Mouse (Mus musculus) inflammation-experienced regulatory T-cells, adult 6 months (primary cell): ENCODE measurements around the gene Txndc11. TPM values are rescaled to one million over a fixed set of nuclear protein-coding genes. Genes with fewer than 3 reads are reported as not detected.

Experiments
- ATAC-seq: one replicate; pipeline ENCODE4 v1.8.0; 2017
- polyA plus RNA-seq, 3 experiments: library from polyadenylated mRNA; unstranded; fragments of 100-300 nt; shearing (Covaris generic); gene quantifications; one replicate each; pipeline ENCODE4 v1.2.1; 2017

The Txndc11 gene
- polyA plus RNA-seq, 3 experiments from 2014 or later: 6.2 to 12.3 (median 9.7) TPM

DNA sequence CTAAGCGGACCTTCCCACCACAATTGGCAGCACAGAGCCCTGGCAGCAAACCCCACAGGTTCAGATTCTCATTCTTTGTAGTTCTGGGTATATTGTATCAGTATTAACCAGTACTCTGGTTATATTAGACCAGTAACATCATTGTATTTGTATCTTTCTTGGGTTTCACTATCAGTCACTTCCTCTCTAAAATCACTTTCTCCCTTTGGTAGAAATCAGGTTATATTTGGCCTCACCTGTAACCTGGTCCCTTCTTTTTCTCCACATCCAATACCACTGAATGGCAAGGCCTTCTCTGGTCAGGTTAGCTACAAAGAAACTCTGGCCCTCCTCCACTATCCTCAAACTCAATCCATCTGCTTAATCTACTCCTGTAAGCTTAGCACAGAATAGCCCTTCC lies 29.5 kb downstream of the Txndc11 start:
- ATAC-seq: no peak

DNA sequence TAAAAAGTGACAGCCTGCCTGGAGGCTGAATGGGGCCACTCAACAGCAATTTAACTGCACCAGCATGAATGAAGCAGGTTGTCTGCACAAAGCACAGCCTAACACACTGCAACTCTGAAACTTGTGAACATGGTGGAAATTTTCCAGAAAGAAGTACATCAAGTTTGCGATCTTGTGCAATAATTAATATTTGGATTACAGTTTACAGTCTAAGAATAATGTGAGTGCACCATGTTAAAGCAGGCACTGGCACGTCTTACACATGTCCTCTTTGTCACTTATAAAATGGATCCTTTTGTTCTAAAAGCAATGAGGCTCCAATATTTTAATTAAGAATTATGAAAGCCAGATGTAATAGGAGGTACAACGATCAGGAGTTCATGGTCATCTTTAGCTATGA lies 37.1 kb downstream of the Txndc11 start:
- no peak for ATAC-seq

DNA sequence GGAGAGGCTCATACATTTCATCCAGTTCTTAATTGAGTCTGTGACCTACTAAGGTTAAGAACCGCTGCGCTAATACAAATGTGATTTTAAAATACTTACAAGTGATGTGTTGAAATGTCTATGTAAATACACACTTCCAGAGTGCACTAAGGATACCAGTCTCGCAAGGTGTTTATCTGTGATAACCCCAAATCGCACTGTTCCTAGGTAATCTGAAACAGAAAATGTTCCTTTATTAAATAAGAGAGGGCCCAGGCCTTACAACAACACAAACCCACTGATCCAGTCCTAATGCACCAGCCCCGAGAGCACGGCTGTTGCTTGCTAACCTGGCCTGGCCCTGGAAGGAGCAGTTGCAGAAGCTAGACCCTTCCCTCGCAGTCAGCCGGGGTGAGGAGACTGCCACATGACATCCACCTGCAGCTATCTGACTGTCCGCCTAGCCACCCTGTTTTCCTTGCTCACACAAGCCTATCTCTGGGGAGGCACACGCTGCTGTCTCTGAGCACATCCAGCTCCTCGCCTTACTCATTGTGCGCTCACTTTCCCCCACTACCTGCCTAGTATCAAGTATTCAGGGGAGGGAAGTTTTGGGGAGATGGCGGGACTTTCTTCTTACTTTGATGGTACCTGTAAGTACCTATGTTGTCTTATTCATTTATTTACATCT lies 40.6 kb downstream of the Txndc11 start:
- no peak for ATAC-seq

DNA sequence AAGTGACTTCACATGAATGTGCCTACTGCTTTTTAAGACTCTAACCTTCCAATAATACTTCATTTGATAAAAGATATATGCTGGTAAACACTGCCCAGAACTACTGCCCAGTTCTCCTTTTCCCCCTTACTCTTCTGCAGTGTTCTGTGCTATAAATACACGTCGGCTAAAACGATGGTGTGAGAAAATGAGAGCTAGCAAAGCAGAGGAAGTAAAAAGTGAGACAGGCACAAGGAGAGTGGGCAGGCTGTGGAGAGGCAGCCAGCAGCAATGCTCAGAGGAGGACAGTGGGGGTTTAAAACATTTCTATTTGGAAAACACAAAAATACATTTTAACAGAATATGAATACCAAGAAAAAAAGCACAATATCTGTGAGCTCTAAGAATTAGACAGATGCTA lies 41.9 kb downstream of the Txndc11 start:
- ATAC-seq: no peak

DNA sequence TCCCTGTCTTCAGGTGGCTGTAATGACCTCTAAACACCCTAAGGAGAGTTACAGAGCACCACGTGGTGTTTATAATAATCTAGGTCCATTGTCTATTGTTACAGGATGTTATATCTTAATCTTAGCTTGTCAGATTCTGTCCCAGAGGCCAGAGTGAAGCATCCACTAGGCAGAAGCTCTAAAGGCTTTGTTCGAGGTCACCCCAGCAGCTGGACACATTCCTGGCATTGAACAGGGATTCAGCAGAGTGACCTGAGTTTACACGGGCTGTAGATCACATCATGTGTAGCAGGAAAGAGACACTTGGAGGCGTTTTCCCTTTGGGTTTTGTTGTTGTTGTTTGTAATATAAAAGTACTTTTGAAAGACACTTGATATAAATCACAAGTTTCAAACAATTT lies 42.4 kb downstream of the Txndc11 start:
- no peak for ATAC-seq

DNA sequence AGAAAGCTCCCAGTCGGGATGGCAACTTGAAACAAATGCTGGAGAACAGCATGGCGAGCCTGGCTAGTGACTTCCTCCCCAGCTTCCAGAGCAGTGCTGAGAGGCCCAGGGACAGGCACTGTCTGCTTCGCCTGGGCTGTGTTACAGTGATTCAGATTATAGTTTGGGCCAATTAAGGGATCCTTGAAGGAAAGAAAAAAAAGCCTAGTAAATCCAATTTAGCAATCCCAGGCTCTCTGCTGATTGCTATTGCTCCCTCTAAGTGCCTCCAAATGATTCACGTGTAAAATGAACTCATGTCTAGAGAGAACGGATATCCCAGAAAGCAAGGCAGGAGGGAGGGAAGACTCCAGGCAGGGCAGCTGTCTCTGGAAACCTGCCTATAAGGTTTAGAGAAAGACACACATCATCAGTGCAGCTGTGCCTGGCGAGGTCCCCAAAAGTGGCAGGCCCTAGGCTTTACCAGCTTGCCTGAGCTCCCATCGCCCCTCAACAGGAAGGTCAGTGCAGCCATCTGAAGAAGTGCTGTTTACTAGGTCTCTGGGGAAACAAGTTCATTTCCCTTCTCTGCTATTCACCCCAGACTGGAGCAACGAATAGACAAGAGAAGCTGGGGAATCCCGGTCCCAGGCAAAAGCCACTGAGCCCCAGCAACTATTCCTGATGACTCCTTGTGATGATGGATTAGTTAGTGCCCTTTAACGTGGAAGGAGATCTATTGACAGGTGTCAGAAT lies 43.4 kb downstream of the Txndc11 start:
- ATAC-seq: no peak

DNA sequence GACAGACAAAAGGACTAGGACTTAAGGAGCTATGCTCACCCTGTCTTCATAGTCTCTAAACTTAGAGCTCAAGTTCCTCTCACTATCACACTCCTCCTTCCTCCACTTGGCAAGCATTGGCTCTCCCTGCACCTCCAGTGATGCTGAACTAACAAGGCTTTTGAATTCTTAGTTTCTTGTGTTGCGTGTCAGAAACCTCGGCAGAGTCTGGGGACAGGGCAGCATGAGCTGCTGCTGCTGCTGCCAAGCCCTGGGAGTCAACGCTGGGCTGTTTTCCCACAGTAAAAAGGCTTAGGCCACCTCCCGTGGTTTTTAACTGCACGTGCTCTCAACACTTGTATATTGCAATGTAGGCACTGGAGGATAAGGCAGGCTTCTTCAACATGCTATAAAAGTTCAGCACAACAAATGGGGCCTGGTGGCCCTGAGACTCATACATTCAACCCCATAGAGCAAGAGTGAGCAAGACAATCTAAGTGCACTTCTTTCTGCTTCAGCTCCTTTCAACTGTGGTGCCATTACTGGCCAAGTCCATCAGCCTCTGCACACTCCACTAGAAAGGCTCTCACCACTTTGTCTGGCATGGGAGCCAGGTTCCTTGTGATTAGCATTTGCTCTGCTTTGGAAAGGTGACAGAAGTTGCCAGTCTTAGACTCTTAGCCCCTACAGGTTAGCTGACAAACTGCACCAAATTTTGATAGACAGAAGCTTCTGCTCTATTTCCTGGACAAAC lies 47.4 kb downstream of the Txndc11 start:
- ATAC-seq: no peak

DNA sequence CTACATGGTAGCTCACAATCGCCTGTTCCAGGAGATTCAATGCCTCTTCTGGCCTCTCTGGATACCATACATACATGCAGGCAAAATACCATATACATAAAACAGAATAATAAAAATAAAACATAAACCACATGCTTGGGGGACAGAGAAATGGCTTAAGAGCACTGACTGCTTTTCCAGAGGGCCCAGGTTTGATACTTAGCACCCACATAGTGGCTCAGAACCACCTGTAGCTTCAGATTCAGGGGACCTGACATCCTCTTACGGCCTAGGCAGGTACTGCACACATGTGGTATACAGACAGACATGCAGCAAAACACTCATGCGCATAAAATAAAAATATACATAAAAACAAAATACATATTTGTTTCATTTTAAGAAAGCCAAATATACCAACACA lies 48.2 kb downstream of the Txndc11 start:
- ATAC-seq: no peak

DNA sequence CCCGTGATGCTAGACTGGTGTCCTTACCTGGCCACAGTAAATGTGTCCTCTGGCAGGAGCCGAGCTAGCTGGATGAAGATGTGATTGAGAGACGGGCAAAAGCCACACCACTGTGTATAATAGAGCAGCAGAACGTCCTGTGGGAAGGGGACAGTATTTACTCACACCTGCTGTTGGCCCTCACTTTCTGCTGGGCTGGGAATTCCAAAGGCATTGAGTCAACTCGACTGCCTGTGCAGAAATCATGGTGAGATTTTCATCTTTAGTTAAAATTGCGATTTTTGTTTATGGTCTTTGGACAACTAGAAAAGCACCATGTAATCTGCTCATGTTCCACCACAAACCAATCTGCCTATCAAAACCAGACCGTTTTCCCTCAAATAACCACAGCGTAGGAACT lies 50.3 kb downstream of the Txndc11 start:
- no peak for ATAC-seq

DNA sequence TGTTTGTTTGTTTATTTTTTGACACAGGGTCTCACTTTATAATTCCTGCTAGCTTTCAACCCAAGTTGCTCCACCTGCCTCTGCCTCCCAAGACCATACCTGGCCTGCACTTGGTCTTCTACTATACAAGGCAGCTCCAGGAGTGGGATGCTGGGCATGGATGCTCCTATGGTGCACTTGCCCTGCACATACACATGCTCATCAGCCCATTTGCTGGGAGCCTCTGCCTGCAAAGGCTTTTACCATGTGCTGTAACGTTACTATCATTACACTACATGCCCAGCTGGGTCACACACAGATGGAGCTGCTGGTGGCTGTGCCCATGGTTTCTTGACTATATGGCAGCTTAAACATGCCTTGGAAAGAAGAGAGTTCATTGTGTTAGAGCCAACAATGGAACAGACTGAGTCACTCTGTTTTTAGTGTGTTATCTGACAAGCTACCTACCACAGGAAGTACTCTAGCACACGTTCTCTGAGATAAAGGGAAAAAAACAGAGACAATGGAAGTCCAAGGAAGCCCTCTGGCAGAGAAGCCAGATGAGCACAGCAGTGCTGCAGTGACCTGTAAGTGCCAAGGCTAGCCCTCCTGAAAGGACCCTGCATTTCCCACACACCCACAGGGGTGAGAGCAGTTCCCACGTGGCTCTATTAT lies 56.1 kb downstream of the Txndc11 start:
- ATAC-seq: peak; percentile 63

DNA sequence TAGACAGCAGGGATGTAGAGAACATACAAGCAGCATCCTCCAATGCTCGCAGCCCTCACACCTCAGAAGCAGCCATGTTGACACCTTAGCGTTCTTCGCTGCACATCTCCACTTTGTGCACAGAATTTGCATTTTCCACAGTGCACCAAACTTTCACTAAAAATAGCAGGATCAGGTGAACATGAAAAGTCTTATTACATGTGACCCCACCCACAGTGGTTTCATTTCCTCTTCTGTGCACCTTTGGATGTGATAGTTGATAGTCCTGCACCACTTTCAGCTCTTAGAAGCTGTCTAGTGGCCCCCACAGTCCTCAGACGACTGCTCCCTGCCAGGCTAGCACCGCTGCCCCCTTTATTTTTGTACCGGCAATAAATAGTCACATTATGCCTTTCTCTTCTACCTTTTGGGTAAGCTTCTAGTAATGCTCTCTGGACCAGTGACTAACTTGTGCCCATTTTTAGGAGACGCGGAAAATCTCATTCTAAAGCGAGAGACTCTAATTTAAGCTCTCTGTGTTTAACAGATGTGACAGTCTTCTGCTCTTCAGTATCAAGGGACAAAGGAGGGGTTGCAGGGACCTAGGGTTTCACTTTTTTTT lies 56.7 kb downstream of the Txndc11 start:
- peak; percentile 74 for ATAC-seq

DNA sequence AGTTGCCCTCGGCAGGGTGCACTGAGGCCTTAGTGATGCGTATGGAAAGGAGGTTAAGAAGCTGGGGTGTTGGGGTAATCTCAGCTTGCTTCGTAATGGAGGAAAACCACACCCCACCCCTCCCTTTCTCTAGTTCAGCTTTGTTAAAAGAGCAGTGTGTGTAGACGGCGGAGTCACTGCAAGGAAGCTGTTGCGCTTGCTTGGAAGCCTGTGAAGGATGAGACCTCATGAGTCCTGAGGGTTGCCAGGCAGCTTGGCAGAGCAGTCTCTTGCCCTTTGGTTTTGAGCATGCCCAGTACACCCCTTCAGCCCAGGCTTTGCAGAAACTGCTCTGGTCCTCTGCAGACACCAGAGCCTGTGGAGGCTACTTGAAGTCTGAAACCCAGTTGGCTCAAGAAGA lies 61.4 kb downstream of the Txndc11 start:
- ATAC-seq: no peak

DNA sequence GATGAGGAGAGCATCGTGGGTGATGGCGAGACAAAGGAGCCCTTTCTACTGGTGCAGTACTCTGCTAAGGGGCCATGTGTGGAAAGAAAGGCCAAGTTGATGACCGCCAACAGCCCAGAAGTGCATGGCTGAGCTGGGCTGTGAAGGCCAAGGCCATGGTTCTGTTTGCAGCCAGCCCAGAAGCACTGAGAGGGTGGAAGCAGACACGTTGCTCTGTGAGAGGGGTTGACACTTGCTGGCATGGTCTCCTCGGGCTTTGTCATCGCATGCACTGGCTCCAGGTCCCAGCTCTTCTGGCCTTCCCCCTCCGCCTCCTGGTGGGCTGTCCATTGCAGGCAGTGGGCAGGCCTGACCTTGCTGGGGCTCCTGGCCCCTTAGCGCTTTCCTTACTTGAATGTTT lies 62.0 kb downstream of the Txndc11 start:
- no peak for ATAC-seq

DNA sequence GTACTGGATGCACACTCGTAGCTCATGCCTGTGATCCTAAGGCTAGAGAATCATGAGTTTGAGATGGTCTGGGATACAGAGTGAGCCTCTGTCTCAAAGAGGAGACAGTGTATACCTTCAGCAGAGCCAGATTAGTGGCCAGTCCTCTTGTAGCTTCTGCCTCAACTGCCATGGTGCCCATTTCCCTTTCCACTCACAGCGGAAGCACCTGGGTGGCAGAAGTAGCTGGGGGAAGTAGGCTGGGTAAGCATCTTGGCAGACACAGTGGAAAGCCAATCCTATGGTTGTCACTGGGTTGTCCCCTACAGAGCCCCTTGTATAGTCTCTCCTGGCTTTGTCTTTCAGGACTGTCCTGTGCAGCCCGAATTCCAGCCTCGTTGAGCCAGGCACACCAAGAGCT lies 62.6 kb downstream of the Txndc11 start:
- ATAC-seq: no peak

DNA sequence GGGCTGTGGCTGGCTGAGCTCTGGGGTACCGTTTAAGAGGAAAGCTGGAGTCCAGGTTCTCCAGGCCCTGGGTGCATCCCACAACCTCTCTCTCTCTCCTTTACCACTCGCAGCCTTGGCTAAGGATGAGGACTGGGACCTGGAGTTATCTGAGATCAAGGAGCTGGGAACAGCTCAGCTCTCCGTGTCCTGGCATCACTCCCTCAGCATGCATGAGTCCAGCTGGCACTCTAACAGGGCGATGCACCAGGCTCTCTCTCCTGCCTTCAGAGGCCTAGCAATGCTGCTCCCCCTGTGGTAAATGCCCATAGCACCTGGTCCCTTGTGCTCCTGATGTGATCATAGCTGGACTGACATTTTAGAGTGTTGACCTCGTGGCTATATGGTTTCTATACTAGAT lies 63.3 kb downstream of the Txndc11 start:
- ATAC-seq: no peak

DNA sequence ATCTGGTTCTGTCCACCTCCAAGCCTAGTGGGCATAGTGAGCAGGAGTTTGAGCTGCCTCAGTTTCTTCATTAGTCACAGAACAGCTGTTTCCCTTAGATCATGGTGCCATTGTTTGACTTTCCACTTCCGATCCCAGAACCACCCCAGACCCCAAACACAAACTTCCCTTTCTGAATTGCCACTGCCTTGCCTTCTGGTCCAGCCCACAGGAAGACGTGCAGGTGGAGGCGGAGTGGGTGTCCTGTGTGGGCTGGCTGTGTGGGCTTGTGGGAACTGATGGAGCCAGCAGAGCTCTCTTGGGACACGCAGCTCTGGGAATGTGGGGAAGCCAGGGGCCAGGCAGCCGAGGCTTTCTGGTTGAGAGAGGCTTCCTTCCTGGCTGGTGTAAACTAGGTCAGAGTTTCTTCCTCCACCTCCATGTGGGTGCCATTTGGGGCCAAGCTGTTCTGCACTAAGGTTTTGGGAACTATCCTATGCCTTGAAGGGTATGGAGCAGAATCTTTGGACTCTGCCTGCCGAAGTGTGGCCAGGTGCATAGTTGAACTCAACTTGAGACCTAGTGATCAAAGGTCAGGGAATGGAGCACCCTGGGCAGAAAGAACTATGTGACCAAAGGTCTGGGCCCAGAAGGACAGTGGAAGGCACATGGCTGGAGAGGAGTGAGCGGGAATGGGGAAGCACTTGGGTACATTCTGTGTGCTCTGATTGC lies 64.6 kb downstream of the Txndc11 start:
- no peak for ATAC-seq

DNA sequence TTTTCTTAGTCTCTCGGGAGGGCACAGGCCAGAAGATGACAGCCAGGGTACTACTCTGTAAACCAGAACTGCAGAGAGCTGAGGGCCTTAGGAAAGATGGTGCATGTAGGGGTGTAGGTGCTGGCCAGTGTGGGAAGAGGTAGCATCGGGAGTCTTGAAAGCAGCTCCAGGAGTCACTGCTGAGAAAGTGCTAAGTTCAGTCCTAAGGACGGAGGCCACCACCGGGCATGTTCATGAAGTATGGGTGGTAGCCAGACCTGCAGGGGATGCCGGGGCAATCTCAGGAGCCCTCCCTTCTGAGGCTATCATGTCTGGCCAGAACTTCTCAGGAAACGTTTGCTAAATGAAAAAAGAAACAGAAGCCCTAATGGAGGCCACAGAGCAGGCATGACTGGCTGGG lies 65.2 kb downstream of the Txndc11 start:
- no peak for ATAC-seq

DNA sequence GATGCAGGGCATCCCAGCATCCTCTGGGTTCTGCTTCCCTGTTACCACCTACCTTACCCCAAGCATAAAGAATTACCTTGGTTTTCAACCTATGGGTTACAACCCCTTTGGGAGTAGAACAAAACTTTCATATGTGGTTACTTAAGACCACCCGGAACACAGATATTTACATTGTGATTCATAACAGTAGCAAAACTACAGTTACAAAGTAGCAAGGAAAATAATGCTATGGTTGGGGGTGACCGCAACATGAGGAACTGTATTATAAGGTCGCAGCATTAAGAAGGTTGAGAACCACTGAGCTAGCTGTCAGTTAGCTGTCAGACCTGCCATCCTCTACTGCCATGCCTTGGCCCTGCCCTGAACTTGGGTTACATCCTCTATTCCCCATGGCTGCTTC lies 65.8 kb downstream of the Txndc11 start:
- no peak for ATAC-seq

DNA sequence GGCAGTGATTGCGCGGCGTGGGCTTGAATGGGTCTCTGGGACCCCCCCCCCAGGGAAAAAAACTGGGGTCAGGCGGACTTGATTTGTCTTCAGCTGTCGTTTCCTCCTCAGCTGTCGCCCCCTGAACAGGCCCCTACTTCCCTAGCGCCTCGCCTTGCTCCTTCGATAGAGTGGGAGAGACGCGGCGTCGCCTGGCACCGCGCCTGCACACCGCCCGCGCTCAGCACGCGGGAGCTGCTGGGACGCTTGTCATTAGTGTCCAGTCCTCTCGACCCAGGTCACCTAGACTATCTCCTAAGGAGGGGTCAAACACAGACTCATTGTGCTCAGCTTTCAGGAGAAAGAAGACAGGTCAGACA lies 67.6 kb downstream of the Txndc11 start:
- no peak for ATAC-seq

DNA sequence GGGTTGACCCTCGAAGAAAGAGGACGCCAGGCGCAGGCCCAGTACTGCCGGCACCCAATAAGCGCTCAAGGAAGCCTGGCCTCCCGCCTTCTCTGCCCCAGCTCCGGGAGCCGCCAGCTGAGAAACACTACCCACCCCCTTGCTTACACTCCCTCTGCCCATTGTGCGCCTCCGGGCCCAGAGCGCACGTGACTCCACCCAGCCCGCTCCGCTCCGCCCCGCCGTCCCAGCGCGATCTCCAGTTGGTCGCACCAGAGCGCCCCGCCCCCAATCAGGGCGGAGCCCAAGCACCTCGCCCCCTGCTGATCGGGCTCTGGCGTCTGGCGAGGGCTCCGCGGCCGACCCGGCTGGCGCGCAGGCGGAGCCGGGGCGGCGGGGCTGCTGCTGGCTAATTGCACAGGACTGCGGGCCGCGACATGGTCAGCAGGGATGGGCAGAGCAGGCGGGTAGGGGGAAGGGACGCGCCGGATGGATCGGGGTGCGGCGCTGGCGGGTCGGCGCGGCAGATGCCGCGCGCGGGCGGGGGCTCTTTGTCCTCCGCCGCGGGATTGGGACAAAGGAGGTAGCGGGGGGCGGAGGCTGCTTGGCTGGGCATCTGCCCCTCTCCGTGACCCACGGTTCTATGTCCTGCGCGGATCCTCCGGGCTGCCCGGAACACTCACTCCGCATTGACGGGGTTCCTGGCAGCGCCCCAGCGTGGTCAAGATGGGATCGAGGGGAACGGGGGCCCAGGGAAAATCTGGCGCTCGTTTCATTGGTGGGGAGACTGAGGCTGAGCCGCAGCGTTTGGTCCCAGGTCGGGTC lies 68.2 kb downstream of the Txndc11 start, which contains the start of gene Litaf:
TSS of gene Litaf (minus strand) at position 129 of the 804 bp plus-strand sequence.
- peak; percentile 98 for ATAC-seq

DNA sequence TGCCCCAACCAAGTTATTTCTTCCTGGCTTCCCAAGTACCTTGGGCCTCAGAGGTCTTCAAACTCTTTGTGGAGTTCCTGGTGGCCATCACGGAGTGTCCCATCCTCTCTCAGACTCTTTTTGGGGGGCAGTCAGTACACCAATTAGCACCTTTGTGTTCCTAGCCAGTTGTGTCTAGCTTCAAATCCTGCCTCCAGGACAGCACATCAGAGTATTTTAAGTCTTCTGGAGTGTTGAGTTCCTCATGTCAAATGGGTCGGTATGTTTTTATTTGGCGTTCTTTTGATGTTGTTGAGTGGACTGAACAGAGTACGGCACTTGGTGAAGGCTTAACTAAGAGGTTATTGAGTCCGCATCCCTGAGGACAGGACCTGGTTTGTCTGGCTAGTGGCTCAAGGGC lies 69.0 kb downstream of the Txndc11 start:
- ATAC-seq: no peak
